Comparison of ENCODE assay signal across 8 mouse cellular contexts in genomic region chr9:116807166-116808081, GRCm38 (mm10).
DNase-seq lines count a peak whose midpoint lies in the region; ATAC-seq and TF ChIP-seq lines count a peak whose summit lies in the region.

No protein-coding gene starts in this region.

- no peak overlapping the region for H3K4me2 ChIP-seq in intestine, embryonic 16.5 days (ENCODE audit: low read depth, low read length)
- 0 out of 2 replicates have a peak overlapping the region, but pooled peaks have one; percentile 6 for H3K4me2 ChIP-seq in midbrain, embryonic 15.5 days

- peaks cover 16% of the 10 kb centered on the region for H3K4me1 ChIP-seq in intestine, embryonic 16.5 days (ENCODE audit: control insufficient read depth, insufficient read depth, low read length)
- H3K4me1 ChIP-seq in midbrain, embryonic 15.5 days: peaks cover 21% of the 10 kb centered on the region

- H3K9me3 ChIP-seq in intestine, embryonic 16.5 days (ENCODE audit: control insufficient read depth, low read length): no peaks in the 10 kb centered on the region
- H3K9me3 ChIP-seq in midbrain, embryonic 15.5 days: no peaks in the 10 kb centered on the region

- 42% methylated on average over 16 of the region's 16 CpGs for WGBS in intestine, embryonic 16.5 days
- WGBS in midbrain, embryonic 15.5 days: 9% methylated on average over 16 of the region's 16 CpGs

- no peak for ATAC-seq in intestine, embryonic 16.5 days
- peak; percentile 81 for ATAC-seq in midbrain, embryonic 15.5 days (replicated peaks)
- ATAC-seq in cerebellum, adult (ENCODE audit: insufficient number of reproducible peaks, low FRiP score, low TSS enrichment): no peak

- H3K27me3 ChIP-seq in intestine, embryonic 16.5 days (replicated peaks; ENCODE audit: control insufficient read depth, insufficient read depth, low read length): no peaks in the 10 kb centered on the region
- H3K27me3 ChIP-seq in midbrain, embryonic 15.5 days (replicated peaks): no peaks in the 10 kb centered on the region

- DNase-seq in urinary bladder, postnatal 25 days (ENCODE audit: low spot score): peak; percentile 11
- no peak for DNase-seq in urinary bladder, postnatal 4 days (ENCODE audit: low spot score in 2 of 2)
- DNase-seq in gastrocnemius, postnatal 25 days: peak; percentile 28
- DNase-seq in cerebellum, adult 8-10 months: no peak
- no peak for DNase-seq in left cerebral cortex, adult 2 months (ENCODE audit: extremely low spot score in 1 of 2, low spot score in 2 of 2)

- no peaks in the 10 kb centered on the region for H3K36me3 ChIP-seq in intestine, embryonic 16.5 days (ENCODE audit: control insufficient read depth, insufficient read depth, low read length)
- H3K36me3 ChIP-seq in midbrain, embryonic 15.5 days (replicated peaks): no peaks in the 10 kb centered on the region

- no peak for TF ChIP-seq CTCF in left cerebral cortex, adult 2 months (IDR thresholded peaks at IDR 0.05)

- H3K27ac ChIP-seq in intestine, embryonic 16.5 days (ENCODE audit: low read length): peak overlapping the region; percentile 26
- H3K27ac ChIP-seq in midbrain, embryonic 15.5 days: peak overlapping the region; percentile 59
- H3K27ac ChIP-seq in left cerebral cortex, adult 2 months: no peak overlapping the region

- no peak overlapping the region for H3K4me3 ChIP-seq in intestine, embryonic 16.5 days (ENCODE audit: low read length)
- H3K4me3 ChIP-seq in midbrain, embryonic 15.5 days: no peak overlapping the region
- no peak overlapping the region for H3K4me3 ChIP-seq in left cerebral cortex, adult 2 months

- intact Hi-C loops in left cerebral cortex, adult 2 months (cut with DNase I): loop anchor here (10.0 kb wide), 1 partner anchor 447 kb away; no protein-coding TSS in a partner anchor

- H3K9ac ChIP-seq in intestine, embryonic 16.5 days (ENCODE audit: low read depth, low read length): no peak overlapping the region
- H3K9ac ChIP-seq in midbrain, embryonic 15.5 days: no peak overlapping the region

Comparison
In these comparisons a context has a peak if more than half of its experiments do, and no peak if none do; other contexts are left out.
1. DNase-seq: peak in urinary bladder, postnatal 25 days (single experiment) and gastrocnemius, postnatal 25 days (single experiment); none in urinary bladder, postnatal 4 days (0 of 2), cerebellum, adult 8-10 months (single experiment) and left cerebral cortex, adult 2 months (0 of 2).